Mouse (Mus musculus) lung, adult 2 months (tissue): ENCODE results near the gene Pls1.

Experiments used
- CTCF ChIP-seq: fragments of 200-500 bp; IDR thresholded peaks from 2 replicates; pipeline ENCODE4 v1.5.1; 2011; ENCODE audit warnings: mild to moderate bottlenecking, low read length, control low read depth; ENCODE audit not compliant: insufficient read depth
- POLR2A ChIP-seq: fragments of 200-500 bp; IDR thresholded peaks from 2 replicates; pipeline ENCODE4 v1.6.1; 2011; ENCODE audit warnings: low read depth, mild to moderate bottlenecking, control low read depth, low read length, borderline replicate concordance; ENCODE audit errors: extremely low read depth

- no peak for TF ChIP-seq POLR2A
- no peak for TF ChIP-seq CTCF
Measured at GRCm38 (mm10) chr9:95749461-95749928, 95.6 kb downstream of the Pls1 start.
